Mouse (Mus musculus): ENCODE measurements around the gene Frat1. TPM values are rescaled to one million over a fixed set of nuclear protein-coding genes. Genes with fewer than 3 reads are reported as not detected.
"Not testable (repeated sequence)": the region's sequence is repeated elsewhere in the genome, so short reads cannot be mapped to it uniquely, and the experiment has no call there.

Frat1 gene
- total RNA-seq, 1 experiment from 2014 or later, result 14.7 TPM

DNA sequence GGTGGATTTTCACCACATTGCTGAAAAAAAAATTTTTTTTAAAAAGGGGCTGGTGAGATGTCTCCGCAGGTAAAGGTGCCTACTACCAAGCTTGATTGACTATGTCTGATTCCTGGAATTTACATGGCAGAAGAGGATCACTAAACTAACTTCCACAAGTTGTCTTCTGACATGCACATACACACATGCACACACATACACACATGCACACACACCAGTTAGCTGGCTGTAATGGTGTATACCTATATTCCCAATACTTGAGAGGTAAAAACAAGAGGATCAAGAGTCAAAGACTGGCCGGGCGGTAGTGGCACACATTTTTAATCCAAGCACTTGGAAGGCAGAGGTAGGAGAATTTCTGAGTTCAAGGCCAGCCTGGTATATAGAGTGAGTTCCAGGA, 9.9 kb downstream of the Frat1 start:
- no peak for ATAC-seq (replicated peaks; ENCODE audit: low read depth, poor library complexity, severe bottlenecking)

DNA sequence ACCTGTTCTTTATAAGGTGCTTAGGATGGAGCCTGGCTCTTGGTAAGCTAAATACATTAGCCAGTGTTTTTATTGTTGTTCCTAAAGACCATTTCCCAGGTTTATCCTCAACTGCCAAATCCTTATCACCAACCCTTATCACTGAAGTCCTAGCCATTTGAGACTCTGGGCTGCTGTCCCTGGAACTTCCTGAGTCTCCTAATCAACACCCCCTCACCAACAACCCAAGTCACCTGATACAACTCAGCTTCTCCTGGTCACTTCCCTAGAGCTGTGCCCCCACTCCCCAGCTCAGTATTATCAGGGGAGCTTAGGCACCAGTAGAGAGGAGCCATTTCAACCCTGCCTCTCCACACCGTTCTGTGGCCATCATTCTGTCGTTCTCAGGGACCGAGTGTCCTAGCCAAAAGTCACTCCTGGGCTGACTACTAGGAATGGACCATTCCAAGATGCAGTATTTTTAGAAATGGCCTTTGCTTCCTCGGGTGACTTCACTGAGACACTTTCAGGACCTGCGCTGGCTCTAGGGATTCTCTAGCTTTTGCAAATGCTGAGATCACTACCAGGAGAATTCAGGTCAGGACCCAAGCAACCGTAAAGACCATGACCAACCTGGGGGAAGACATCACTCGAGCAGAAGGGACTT, 11.5 kb downstream of the Frat1 start:
- no peak for ATAC-seq (replicated peaks; ENCODE audit: low read depth, poor library complexity, severe bottlenecking)

DNA sequence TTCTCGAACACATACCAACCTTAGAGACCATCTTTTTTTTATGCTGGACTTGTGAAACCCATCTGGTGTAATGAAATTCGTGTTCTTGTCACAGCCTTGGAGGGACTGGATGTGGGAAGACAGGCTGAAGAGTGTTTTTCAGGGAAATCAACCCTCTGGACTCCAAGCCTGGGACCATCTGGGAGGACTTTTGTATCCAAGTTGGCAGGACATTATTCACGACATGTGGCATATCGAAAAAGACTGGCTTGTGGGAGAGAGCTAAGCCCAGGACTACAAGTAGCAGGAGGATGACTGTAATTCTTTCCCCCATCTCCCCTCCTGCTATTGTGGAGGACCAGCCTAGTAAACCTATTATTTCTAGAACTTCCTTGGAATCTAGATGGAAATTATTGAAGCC, 12.4 kb downstream of the Frat1 start:
- ATAC-seq (replicated peaks; ENCODE audit: low read depth, poor library complexity, severe bottlenecking), result no peak

DNA sequence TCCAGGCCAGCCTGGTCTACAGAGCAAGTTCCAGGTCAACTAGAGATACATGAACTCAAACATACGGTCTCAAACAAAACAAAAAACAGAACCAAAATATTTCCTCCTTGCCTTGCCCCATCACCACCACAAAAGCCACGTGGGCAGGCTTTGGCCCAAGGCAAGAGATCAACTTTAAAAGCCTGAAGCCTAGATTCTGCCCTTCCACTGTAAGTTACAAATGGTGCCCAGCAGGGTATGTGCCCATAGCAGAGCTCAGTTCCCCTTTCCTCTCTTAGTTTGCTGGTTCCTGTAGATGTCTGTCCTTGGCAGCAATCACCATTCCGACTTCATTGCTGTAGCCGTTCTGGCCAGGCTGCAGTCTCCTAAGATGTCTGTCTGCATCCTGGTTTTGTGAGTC, 12.9 kb downstream of the Frat1 start:
- ATAC-seq (replicated peaks; ENCODE audit: low read depth, poor library complexity, severe bottlenecking), result peak; percentile 52

DNA sequence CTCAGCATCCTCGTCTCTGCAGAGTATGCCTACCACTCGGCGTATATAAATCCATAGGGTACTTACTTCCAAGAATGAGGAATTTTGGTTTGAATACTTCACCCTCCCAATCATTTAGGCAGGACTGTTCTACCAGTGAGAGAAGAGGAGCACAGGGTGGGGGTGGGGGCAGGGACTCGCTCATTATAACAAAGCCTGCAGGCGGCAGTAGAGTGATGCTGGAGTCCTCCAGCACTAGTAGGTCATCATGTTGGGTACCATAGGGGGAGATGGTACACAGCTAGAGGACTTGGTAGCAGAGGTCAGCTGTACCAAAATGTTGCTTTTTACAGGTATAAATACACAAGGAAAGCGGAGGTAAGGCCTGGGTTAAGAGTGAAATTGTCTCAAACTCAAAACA, 14.6 kb downstream of the Frat1 start:
- no peak for ATAC-seq (replicated peaks; ENCODE audit: low read depth, poor library complexity, severe bottlenecking)

DNA sequence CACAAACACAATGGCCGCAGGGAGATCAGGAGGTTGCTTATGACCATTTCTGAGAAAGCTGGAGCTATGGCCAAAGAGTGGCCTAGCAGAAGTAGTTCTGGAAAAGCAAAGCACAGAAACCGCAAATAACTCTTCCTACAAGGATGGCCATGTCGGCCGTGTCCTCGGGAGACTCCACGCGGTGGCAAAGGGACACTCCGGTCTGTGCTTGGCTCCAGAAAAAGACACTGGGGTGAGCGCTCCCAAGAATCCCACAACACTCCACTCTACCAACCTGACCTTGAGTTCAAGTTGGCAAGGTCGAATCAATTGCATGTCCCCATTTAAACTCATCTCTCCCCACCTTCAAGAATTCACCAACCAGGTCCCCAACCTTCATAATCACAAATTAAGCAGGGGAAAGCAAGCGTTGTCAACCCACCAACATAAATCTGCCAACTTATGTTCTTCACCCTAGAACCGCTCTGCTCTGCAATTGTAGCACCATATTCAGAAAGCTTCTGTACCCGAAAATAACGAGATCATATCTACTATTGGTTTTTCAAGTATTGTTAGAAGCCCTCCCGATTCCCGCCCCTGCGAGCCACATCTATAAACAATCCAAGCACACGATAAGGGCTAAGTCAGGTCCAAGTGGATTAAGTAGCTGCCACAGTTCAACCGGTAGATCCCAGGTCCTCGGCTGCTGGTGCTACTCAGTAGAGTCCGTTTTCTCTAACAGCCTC, 16.8 kb downstream of the Frat1 start:
- ATAC-seq (replicated peaks; ENCODE audit: low read depth, poor library complexity, severe bottlenecking), result no peak

DNA sequence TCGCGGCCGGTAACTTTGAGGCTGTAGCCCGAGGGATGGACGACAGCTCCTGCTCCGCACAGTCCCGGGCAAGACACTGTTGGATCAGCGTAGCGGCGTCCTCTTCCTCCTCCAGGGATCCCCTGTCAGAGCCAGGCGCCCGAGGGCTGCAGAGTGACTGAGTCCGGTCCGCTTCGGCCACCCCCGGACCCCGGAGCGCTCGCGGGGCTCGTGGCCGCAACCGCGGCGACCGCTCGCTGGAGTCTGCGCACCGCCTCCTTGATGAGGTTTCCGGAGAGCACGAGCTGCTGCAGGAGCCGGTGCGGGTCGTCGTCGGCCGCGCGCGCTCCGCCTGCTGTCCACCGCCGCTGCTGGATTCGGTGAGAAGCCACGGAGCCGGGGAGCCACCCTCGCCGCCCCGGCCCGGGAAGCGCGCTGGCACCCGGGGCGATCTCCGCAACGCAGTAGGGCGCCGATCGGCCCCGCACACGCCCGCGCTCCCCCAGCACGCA, 17.4 kb downstream of the Frat1 start:
- ATAC-seq (replicated peaks; ENCODE audit: low read depth, poor library complexity, severe bottlenecking), result no peak

GRCm38 (mm10) chr19:41847614-41847991, 17.8 kb downstream of the Frat1 start:
- ATAC-seq (replicated peaks; ENCODE audit: low read depth, poor library complexity, severe bottlenecking), result peak; percentile 13

GRCm38 (mm10) chr19:41847992-41848851, 18.5 kb downstream of the Frat1 start, which contains the start of gene Frat2:
Frat2 (minus strand) TSS chr19:41848132.
- peak; percentile 89 for ATAC-seq (replicated peaks; ENCODE audit: low read depth, poor library complexity, severe bottlenecking)

GRCm38 (mm10) chr19:41850021-41850718, 20.4 kb downstream of the Frat1 start:
- no peak for ATAC-seq (replicated peaks; ENCODE audit: low read depth, poor library complexity, severe bottlenecking)

DNA sequence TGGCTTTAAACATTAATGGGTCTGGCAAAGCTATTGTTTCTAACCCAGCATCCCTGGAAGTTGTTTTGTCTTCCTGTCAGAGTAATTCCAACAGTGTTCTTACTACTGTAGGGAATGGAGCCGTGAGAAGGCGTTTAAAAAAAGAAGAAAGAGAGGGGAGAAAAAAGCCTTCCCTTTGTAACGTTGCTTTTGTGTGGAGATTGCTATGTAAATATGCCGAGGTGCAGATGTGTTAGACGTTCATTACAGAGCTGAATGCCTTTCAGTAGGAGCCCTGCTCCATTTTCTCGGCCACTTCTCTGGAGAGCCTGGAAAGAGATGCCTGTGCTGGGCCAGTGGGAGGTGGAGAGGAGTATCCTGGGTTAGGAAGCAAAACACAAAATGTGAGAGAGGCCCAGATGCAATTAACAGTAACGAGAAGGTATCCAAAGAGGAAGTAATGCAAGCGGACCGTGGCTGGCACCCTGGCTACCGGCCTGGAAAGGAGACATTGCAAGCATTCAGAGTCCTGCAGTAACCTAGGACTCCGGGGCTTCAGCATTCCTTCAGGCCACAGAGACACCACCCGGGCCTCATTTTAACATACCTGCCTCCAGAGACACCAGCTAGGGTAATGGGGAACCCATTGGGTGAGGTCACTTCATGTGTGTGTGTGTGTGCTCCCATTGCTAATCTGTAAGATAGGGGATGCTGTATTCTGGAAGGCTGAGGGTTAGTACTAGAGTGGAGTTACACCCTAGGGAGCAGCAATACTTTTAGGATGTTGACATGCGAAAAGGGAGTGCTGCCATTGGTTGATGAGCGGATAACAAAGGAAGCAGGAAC, 21.2 kb downstream of the Frat1 start:
- 0 out of 2 replicates have a peak, but pooled peaks have one; percentile 8 for ATAC-seq (replicated peaks; ENCODE audit: low read depth, poor library complexity, severe bottlenecking)

- no peak for ATAC-seq (replicated peaks; ENCODE audit: low read depth, poor library complexity, severe bottlenecking)
These were observed 22.7 kb downstream of the Frat1 start for GRCm38 (mm10) chr19:41852423-41852822.

DNA sequence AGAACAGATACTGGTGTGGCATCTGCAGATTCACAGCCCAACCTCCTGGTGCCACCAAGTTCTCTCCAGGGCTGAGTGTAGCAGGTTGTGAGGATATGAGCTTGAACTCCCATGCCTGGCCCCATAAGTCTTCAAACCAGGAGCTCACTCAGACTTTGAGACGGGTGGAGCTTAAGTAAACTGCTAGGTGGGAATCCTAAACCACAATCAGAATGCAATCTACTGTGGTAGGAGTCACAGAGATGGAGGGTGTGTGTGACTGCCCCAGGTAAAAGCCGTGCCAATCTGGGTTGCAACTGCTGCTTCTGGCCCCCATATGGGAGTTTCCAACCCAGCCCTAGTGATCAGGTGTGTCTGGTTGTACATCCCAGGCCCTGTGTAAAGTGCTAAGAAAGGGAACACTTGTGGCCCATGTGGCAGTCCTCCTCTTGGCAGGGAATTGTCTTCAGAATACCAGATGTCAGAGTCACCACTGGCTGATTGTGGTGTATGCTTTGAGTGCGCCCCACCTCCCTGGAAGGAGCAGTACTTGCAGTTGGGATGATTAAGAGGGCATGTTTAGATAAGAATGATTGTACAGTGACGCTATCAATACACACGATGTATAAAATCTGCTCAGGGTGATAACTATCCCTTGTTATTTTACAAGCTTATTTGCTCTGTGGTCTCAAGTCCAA, 27.5 kb downstream of the Frat1 start:
- ATAC-seq (replicated peaks; ENCODE audit: low read depth, poor library complexity, severe bottlenecking), result peak; percentile 39; the same call in 1 of the 2 replicates

GRCm38 (mm10) chr19:41857816-41858310, 28.1 kb downstream of the Frat1 start:
- 0 out of 2 replicates have a peak, but pooled peaks have one; percentile 16 for ATAC-seq (replicated peaks; ENCODE audit: low read depth, poor library complexity, severe bottlenecking)

- ATAC-seq (replicated peaks; ENCODE audit: low read depth, poor library complexity, severe bottlenecking), result no peak
These were observed 36.9 kb downstream of the Frat1 start for GRCm38 (mm10) chr19:41866707-41867106.

DNA sequence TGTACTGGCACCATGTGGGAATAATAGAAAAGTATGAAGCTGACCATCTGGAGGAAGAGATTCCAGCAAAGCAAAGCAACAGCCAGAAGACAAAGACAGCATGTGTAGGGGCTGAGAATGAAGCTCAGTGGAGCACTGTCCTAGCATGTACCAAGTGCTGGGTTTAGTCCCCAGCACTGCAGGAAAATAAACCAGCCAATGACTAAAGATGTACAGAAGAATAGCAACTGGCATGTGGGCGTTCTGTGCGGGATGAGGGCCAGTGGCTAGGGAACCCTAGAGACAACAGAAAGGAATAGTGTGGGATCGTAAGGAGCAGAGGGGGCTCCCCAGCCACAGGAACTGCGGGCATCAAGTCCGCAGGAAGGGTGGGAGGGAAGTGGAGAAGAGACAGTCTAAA, 39.5 kb downstream of the Frat1 start:
- no peak for ATAC-seq (replicated peaks; ENCODE audit: low read depth, poor library complexity, severe bottlenecking)

- ATAC-seq (replicated peaks; ENCODE audit: low read depth, poor library complexity, severe bottlenecking), result not testable (repeated sequence)
These were observed 40.2 kb downstream of the Frat1 start for GRCm38 (mm10) chr19:41869946-41870345.

GRCm38 (mm10) chr19:41872285-41872684, 42.5 kb downstream of the Frat1 start:
- ATAC-seq (replicated peaks; ENCODE audit: low read depth, poor library complexity, severe bottlenecking), result no peak
